Mouse (Mus musculus) MEL (cell line): ENCODE data around the gene Agrn. TPM values are rescaled to one million over a fixed set of nuclear protein-coding genes. Genes with fewer than 3 reads are reported as not detected.

ENCODE experiments used
- DNase-seq: peaks from one replicate; pipeline ENCODE4 v3.0.0; 2011; ENCODE audit warnings: low read depth, low spot score
- H3K27ac ChIP-seq: 2 replicates; pipeline ENCODE4 v1.5.1; 2012; ENCODE audit warnings: low read depth, mild to moderate bottlenecking, control low read depth, low read length, moderate library complexity; ENCODE audit not compliant: control insufficient read depth
- H3K27me3 ChIP-seq, 2 experiments: fragments of 150-350 bp in 1 of 2; sonication (generic) in 1 of 2; 2 replicates each; pipeline ENCODE4 v1.6.1; 2012; ENCODE audit warnings: low read length in 2 of 2, mild to moderate bottlenecking in 2 of 2, improper control_type of control experiment in 1 of 2, moderate library complexity in 1 of 2; ENCODE audit not compliant: insufficient read depth in 2 of 2, control insufficient read depth in 1 of 2
- H3K36me3 ChIP-seq, 2 experiments: 2 replicates each; pipeline ENCODE4 v1.6.1; 2012 to 2014; ENCODE audit warnings: low read length in 2 of 2, improper control_type of control experiment in 1 of 2, inconsistent platforms in 1 of 2, mild to moderate bottlenecking in 1 of 2; ENCODE audit not compliant: insufficient read depth in 2 of 2, control insufficient read depth in 1 of 2
- H3K4me1 ChIP-seq, 2 experiments: fragments of 150-350 bp in 1 of 2; sonication (generic) in 1 of 2; 2 replicates each; pipeline ENCODE4 v1.6.1; 2012; ENCODE audit warnings: low read length in 2 of 2, improper control_type of control experiment in 1 of 2, mild to moderate bottlenecking in 1 of 2; ENCODE audit not compliant: insufficient read depth in 2 of 2, control insufficient read depth in 1 of 2
- H3K4me3 ChIP-seq, 2 experiments: fragments of 150-350 bp in 1 of 2; sonication (generic) in 1 of 2; 2 replicates each; pipeline ENCODE4 v1.5.1; 2012; ENCODE audit warnings: low read depth in 2 of 2, low read length in 2 of 2, mild to moderate bottlenecking in 2 of 2, moderate library complexity in 2 of 2, control low read depth in 1 of 2, improper control_type of control experiment in 1 of 2; ENCODE audit not compliant: control insufficient read depth in 1 of 2, insufficient read depth in 1 of 2
- H3K79me2 ChIP-seq: 2 replicates; pipeline ENCODE4 v1.6.1; 2012; ENCODE audit warnings: mild to moderate bottlenecking, low read length, moderate library complexity; ENCODE audit not compliant: control insufficient read depth, poor library complexity, insufficient read depth
- H3K9ac ChIP-seq: 2 replicates; pipeline ENCODE4 v1.6.1; 2012; ENCODE audit warnings: low read depth, mild to moderate bottlenecking, control low read depth, low read length, moderate library complexity; ENCODE audit not compliant: control insufficient read depth, poor library complexity, severe bottlenecking
- H3K9me3 ChIP-seq: fragments of 150-350 bp; sonication (generic); replicated peaks from 2 replicates; pipeline ENCODE4 v1.6.1; 2012; ENCODE audit warnings: mild to moderate bottlenecking, low read length, improper control_type of control experiment, moderate library complexity; ENCODE audit not compliant: insufficient read depth
- E2F4 ChIP-seq: IDR thresholded peaks from 2 replicates; pipeline ENCODE4 v1.6.1; 2011; ENCODE audit warnings: low read depth, low read length, improper control_type of control experiment, borderline replicate concordance
- ETS1 ChIP-seq: IDR thresholded peaks from 2 replicates; pipeline ENCODE4 v1.6.1; 2012; ENCODE audit warnings: low read depth, mild to moderate bottlenecking, inconsistent platforms, low read length, improper control_type of control experiment, moderate library complexity
- HCFC1 ChIP-seq: IDR thresholded peaks from 2 replicates; pipeline ENCODE4 v1.6.1; 2012; ENCODE audit warnings: low read depth, mild to moderate bottlenecking, inconsistent platforms, low read length, improper control_type of control experiment, moderate library complexity
- KAT2A ChIP-seq: conservative IDR thresholded peaks from 2 replicates; pipeline ENCODE4 v1.6.1; 2012; ENCODE audit warnings: low read depth, low read length, improper control_type of control experiment, inconsistent platforms
- MEF2A ChIP-seq: IDR thresholded peaks from 2 replicates; pipeline ENCODE4 v1.6.1; 2014; ENCODE audit warnings: low read depth, mild to moderate bottlenecking, inconsistent platforms, low read length, improper control_type of control experiment; ENCODE audit not compliant: poor library complexity, insufficient replicate concordance, severe bottlenecking; ENCODE audit errors: extremely low read depth
- MXI1 ChIP-seq: IDR thresholded peaks from 2 replicates; pipeline ENCODE4 v1.6.1; 2011; ENCODE audit warnings: mild to moderate bottlenecking, low read depth, low read length, improper control_type of control experiment
- NELFE ChIP-seq: IDR thresholded peaks from 2 replicates; pipeline ENCODE4 v1.6.1; 2011; ENCODE audit warnings: low read depth, low read length, improper control_type of control experiment
- POLR2A ChIP-seq, 2 experiments: IDR thresholded peaks; 2 replicates each; pipeline ENCODE4 v1.6.1; 2011 to 2012; ENCODE audit warnings: low read length in 2 of 2, mild to moderate bottlenecking in 2 of 2, control low read depth in 1 of 2, improper control_type of control experiment in 1 of 2, low read depth in 1 of 2, moderate library complexity in 1 of 2; ENCODE audit not compliant: control insufficient read depth in 1 of 2, insufficient read depth in 1 of 2, poor library complexity in 1 of 2
- POLR2AphosphoS2 ChIP-seq: IDR thresholded peaks from 2 replicates; pipeline ENCODE4 v1.6.1; 2011; ENCODE audit warnings: low read length, improper control_type of control experiment
- POLR2AphosphoS5 ChIP-seq: IDR thresholded peaks from 2 replicates; pipeline ENCODE4 v1.6.1; 2012; ENCODE audit warnings: low read depth, borderline replicate concordance, mild to moderate bottlenecking, inconsistent platforms, low read length, moderate library complexity, mixed read lengths
- SIN3A ChIP-seq: IDR thresholded peaks from 2 replicates; pipeline ENCODE4 v1.6.1; 2012; ENCODE audit warnings: low read length, improper control_type of control experiment, inconsistent platforms
- TCF12 ChIP-seq: IDR thresholded peaks from 2 replicates; pipeline ENCODE4 v1.6.1; 2014; ENCODE audit warnings: low read depth, mild to moderate bottlenecking, inconsistent platforms, low read length, improper control_type of control experiment, moderate library complexity
- polyA plus RNA-seq, 2 experiments: library from polyadenylated mRNA; stranded (reverse) in 1 of 2; unstranded in 1 of 2; fragments of >175 nt in 1 of 2; fragments of >200 nt in 1 of 2; gene quantifications; 2 replicates each; pipeline versions ENCODE4 v1.2.1 to v1.2.4; 2012; ENCODE audit warnings: low replicate concordance in 2 of 2, low read depth in 1 of 2; ENCODE audit not compliant: insufficient read length in 2 of 2, insufficient read depth in 1 of 2, missing spikeins in 1 of 2
- total RNA-seq: library from RNA; depleted of rRNA; stranded (reverse); fragments of 300-350 nt; gene quantifications from 2 replicates; pipeline ENCODE4 v1.2.3, GENCODE M21; 2012; rRNA removed

Agrn gene
- total RNA-seq (13.7 and 19.3 TPM in 2 replicates), polyA plus RNA-seq (10 to 100 TPM in 1 of 2 experiments, not detected in 1; 43.0 TPM)

DNA sequence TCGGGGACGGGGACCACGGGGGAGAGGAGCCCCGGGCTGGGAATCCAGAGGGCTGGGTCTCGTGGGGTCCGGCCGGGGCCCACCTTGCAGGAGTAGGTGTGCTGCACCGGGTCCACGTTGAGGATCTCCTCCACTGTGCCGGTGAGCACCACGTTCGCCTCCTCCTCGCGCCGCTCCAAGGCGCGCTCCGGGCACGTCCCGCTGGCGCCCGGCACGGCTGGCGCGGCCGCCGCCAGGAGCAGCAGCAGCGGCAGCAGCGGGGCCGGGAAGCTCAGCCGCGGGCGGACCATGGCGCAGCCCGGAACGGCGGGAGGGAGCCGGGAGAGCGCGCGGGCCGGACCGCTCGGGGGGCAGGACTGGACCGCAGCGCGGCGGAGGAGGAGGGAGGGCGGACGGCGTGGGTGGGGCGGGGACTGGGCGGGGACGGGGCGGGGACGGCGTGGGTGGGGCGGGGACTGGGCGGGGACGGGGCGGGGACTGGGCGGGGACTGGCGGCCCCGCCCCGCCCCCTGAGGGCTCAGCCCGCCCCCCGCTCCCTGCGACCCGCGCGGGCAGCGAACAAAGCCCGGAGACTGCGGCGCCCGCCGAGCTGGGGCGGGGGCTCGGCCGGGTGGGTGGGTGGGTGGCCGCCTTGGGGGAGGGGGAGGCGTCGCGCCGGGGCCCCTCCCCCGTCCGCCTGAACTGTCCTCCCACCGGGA lies at the start of gene Agrn:
Gene Agrn (minus strand): TSS at position 358 of the 698 bp plus-strand sequence.
- Histone ChIP-seq H3K79me2 (peaks cover 6% of the 10 kb centered on the region; the same call in 1 of the 2 replicates), H3K4me3 (peak within 1 kb of the TSS; percentile 77 to 98), H3K27me3 (no peaks in the 10 kb centered on the region), H3K27ac (0 out of 2 replicates have a peak within 1 kb of the TSS, but pooled peaks have one; percentile 7), H3K9ac (peak within 1 kb of the TSS; percentile 90), H3K36me3 (peaks cover 0 to 15% of the 10 kb centered on the region in 2 experiments; a peak in 2 of 4 replicates), H3K4me1 (peaks cover 9 to 13% of the 10 kb centered on the region in 2 experiments; a peak in 3 of 4 replicates), H3K9me3 (no peaks in the 10 kb centered on the region)
- TF ChIP-seq POLR2AphosphoS5 (no peak), POLR2A (IDR thresholded peaks at IDR 0.05; ENCODE audit: control insufficient read depth in 1 of 2, insufficient read depth in 1 of 2, low read depth in 1 of 2, low read length in 2 of 2, poor library complexity in 1 of 2) (peak in 1 of 2 experiments; percentile 21; a peak in 1 of 4 replicates), MXI1 (peak; percentile 38; the same call in 1 of the 2 replicates), HCFC1 (0 out of 2 replicates have a peak, but pooled peaks have one; percentile 14), KAT2A (no peak), TCF12 (0 out of 2 replicates have a peak, but pooled peaks have one; percentile 3), POLR2AphosphoS2 (no peak), NELFE (peak; percentile 40)
- peak; percentile 50 for DNase-seq

DNA sequence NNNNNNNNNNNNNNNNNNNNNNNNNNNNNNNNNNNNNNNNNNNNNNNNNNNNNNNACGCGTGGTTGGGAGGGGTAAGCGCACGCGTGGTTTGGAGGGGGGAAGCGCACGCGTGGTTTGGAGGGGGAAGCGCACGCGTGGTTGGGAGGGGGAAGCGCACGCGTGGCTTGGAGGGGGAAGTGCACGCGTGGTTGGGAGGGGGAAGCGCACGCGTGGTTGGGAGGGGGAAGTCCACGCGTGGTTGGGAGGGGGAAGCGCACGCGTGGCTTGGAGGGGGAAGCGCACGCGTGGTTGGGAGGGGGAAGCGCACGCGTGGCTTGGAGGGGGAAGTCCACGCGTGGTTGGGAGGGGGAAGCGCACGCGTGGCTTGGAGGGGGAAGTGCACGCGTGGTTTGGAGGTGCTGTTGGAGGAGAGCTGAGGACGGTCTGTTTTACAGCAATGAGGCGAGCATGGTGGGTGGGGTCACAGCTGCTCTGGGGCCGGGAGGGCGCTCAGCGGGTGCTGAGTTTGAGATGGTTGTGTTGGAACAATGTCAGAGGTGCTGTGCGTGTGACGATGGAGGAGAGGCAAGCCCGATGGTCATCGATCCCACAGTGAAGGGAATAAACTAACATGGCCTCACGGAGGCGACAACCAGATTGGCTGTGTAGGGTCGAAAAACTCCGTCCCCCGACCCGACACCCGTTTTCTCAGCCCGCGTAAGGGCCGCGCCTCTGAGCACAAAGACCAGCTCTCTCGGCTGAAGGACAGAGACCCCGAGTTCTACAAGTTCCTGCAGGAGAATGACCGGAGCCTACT lies 39.6 kb upstream of the Agrn start:
- H3K27ac ChIP-seq, result peak overlapping the region; percentile 54
- peak overlapping the region; percentile 96 for H3K9ac ChIP-seq
- H3K4me1 ChIP-seq, result peaks cover 2 to 6% of the 10 kb centered on the region in 2 experiments; a peak in 2 of 4 replicates
- H3K27me3 ChIP-seq, result no peaks in the 10 kb centered on the region
- H3K79me2 ChIP-seq, result peaks cover 51% of the 10 kb centered on the region
- peak overlapping the region; percentile 91 to 96 for H3K4me3 ChIP-seq
- TF ChIP-seq MXI1 (0 out of 2 replicates have a peak, but pooled peaks have one; percentile 30), ETS1 (no peak), SIN3A (no peak), MEF2A (no peak), NELFE (no peak), E2F4 (no peak)
- TF ChIP-seq, all 39 proteins: peak for 1
- Histone ChIP-seq H3K36me3 (peaks cover 8 to 22% of the 10 kb centered on the region in 2 experiments), H3K9me3 (no peaks in the 10 kb centered on the region)
- peak; percentile 62 for DNase-seq
